Mouse (Mus musculus) intestine, embryonic 15.5 days (tissue): ENCODE data around the gene 1700125H20Rik. TPM values are rescaled to one million over a fixed set of nuclear protein-coding genes. Genes with fewer than 3 reads are reported as not detected.
"Not testable (repeated sequence)": the region's sequence is repeated elsewhere in the genome, so short reads cannot be mapped to it uniquely, and the experiment has no call there.

Source experiments
- ATAC-seq: fragments of 200-750 bp; cut with Nextera tagmentation; 2 replicates; pipeline ENCODE4 v1.8.0; 2017; ENCODE audit warnings: moderate TSS enrichment, moderate library complexity
- H3K27ac ChIP-seq: fragments of 300-500 bp; sonication (generic); 2 replicates; pipeline ENCODE4 v1.5.1; 2015; ENCODE audit warnings: mild to moderate bottlenecking, inconsistent platforms
- H3K27me3 ChIP-seq: fragments of 300-500 bp; sonication (generic); replicated peaks from 2 replicates; pipeline ENCODE4 v1.6.1; 2015; ENCODE audit warnings: inconsistent platforms
- H3K36me3 ChIP-seq: fragments of 300-500 bp; sonication (generic); 2 replicates; pipeline ENCODE4 v1.6.1; 2015; ENCODE audit warnings: inconsistent platforms
- H3K4me1 ChIP-seq: fragments of 300-500 bp; sonication (generic); replicated peaks from 2 replicates; pipeline ENCODE4 v1.6.1; 2015; ENCODE audit warnings: inconsistent platforms
- H3K4me2 ChIP-seq: fragments of 300-500 bp; sonication (generic); replicated peaks from 2 replicates; pipeline ENCODE4 v1.6.1; 2015; ENCODE audit warnings: mild to moderate bottlenecking, inconsistent platforms
- H3K4me3 ChIP-seq: fragments of 300-500 bp; sonication (generic); replicated peaks from 2 replicates; pipeline ENCODE4 v1.5.1; 2015; ENCODE audit warnings: inconsistent platforms
- H3K9ac ChIP-seq: fragments of 300-500 bp; sonication (generic); 2 replicates; pipeline ENCODE4 v1.6.1; 2015; ENCODE audit warnings: inconsistent platforms
- H3K9me3 ChIP-seq: fragments of 300-500 bp; sonication (generic); 2 replicates; pipeline ENCODE4 v1.6.1; 2016; ENCODE audit warnings: inconsistent platforms
- WGBS: fragments of 180-500 bp; shearing (Covaris S2); methylation state at CpG from one replicate; pipeline ENCODE4 v1.1.7; 2015; 5-methylcytosine and 5-hydroxymethylcytosine counted together
- polyA plus RNA-seq: library from polyadenylated mRNA; unstranded; fragments of >200 nt; fragmentation: Nextera tagmentation; extraction: Ambion mirVana; gene quantifications from 2 replicates; pipeline ENCODE4 v1.2.1, GENCODE M21; 2015

The 1700125H20Rik gene
- polyA plus RNA-seq, 1 experiment from 2014 or later: not detected

DNA sequence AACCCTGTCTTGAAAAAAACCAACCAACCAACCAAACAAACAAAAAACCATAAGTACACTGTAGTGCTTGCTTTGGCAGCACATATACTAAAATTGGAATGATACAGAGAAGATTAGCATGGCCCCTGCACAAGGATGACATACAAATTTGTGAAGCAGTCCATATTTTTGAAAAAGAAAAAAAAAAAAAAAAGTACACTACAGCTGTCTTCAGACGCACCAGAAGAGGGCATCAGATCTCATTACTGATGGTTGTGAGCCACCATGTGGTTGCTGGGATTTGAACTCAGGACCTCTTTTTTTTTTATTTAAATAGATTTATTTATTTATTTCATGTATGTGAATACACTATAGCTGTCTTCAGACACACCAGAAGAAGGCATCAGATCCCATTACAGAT is 7.2 kb upstream of the 1700125H20Rik start:
- not testable (repeated sequence) for H3K4me2 ChIP-seq, H3K4me3 ChIP-seq, ATAC-seq, H3K36me3 ChIP-seq, H3K9me3 ChIP-seq, H3K27ac ChIP-seq, H3K4me1 ChIP-seq, H3K27me3 ChIP-seq, H3K9ac ChIP-seq
- WGBS: 90% methylated on average over 1 of the region's 1 CpGs

- Histone ChIP-seq H3K27me3 (no peaks in the 10 kb centered on the region), H3K9me3 (no peaks in the 10 kb centered on the region), H3K4me1 (no peaks in the 10 kb centered on the region)
These were observed 5.8 kb upstream of the 1700125H20Rik start for GRCm38 (mm10) chr11:85164371-85164770.

GRCm38 (mm10) chr11:85167503-85167902 is 2.7 kb upstream of the 1700125H20Rik start:
- no peak overlapping the region for H3K27ac ChIP-seq
- 0 out of 2 replicates have a peak, but pooled peaks cover 6% of the 10 kb centered on the region for H3K4me1 ChIP-seq

More at GRCm38 (mm10) chr11:85164371-85164770, 5.8 kb upstream of the 1700125H20Rik start:
- Histone ChIP-seq H3K4me3 (no peak overlapping the region), H3K36me3 (no peaks in the 10 kb centered on the region), H3K9ac (no peak overlapping the region), H3K27ac (no peak overlapping the region), H3K4me2 (no peak overlapping the region)
- no peak for ATAC-seq

DNA sequence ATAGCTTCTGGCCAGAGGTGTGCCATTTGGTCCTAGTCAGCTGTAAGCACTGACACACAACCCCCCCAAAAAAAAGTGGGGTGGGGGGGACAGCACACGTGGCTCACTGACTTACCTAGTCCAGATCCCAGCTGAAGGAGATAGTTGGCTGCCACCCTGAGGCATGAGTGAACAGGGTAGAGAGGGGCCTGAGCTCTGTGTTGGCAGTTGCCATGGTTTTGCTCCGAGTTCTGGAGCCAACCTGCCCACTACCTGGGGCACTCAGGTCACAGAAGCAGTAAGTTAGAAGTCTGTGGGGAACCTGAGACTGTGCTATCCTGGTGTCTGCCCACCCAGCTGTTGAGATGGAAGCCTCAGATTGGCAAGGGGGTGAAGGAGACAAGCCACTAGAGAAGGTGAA is 629 bp downstream of the 1700125H20Rik start:
- Histone ChIP-seq H3K27ac (no peak overlapping the region), H3K27me3 (no peaks in the 10 kb centered on the region), H3K4me1 (0 out of 2 replicates have a peak, but pooled peaks cover 6% of the 10 kb centered on the region), H3K4me2 (peak overlapping the region; percentile 69), H3K4me3 (no peak overlapping the region), H3K9me3 (no peaks in the 10 kb centered on the region), H3K9ac (no peak overlapping the region), H3K36me3 (no peaks in the 10 kb centered on the region)
- ATAC-seq: peak; percentile 25; the same call in 1 of the 2 replicates
- 37% methylated on average over 2 of the region's 2 CpGs for WGBS

More at GRCm38 (mm10) chr11:85167503-85167902, 2.7 kb upstream of the 1700125H20Rik start:
- Histone ChIP-seq H3K9ac (no peak overlapping the region), H3K4me3 (no peak overlapping the region), H3K27me3 (no peaks in the 10 kb centered on the region), H3K4me2 (no peak overlapping the region), H3K36me3 (no peaks in the 10 kb centered on the region), H3K9me3 (no peaks in the 10 kb centered on the region)
- no peak for ATAC-seq
- 76% methylated on average over 1 of the region's 1 CpGs for WGBS

GRCm38 (mm10) chr11:85175941-85176340 is 5.7 kb downstream of the 1700125H20Rik start:
- no peak for ATAC-seq

DNA sequence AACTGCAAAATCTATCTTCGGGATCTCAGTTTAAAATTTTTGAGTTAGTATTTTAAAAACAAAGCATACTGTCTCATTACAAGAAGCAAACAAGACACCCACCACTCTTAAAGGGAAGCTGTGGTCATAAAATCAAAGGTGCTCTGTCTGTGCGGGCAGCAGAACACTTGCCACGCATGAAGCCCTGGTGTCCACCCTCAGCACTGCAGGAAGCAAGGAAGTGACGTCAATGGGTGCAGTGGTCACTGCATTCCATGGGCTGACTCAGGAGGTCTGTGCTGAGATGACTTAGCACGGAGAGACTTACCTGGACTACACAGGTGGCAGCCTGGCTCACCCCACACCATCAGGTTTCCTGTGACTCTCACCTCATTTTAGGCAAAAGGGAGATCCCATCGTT is 7.6 kb downstream of the 1700125H20Rik start:
- no peak overlapping the region for H3K27ac ChIP-seq
- WGBS: 80% methylated on average over 6 of the region's 6 CpGs
- no peaks in the 10 kb centered on the region for H3K9me3 ChIP-seq
- no peaks in the 10 kb centered on the region for H3K36me3 ChIP-seq
- no peak overlapping the region for H3K4me2 ChIP-seq
- H3K4me3 ChIP-seq: no peak overlapping the region
- H3K9ac ChIP-seq: no peak overlapping the region
- no peaks in the 10 kb centered on the region for H3K4me1 ChIP-seq
- no peak for ATAC-seq
- no peaks in the 10 kb centered on the region for H3K27me3 ChIP-seq

More at GRCm38 (mm10) chr11:85175941-85176340, 5.7 kb downstream of the 1700125H20Rik start:
- H3K27me3 ChIP-seq: no peaks in the 10 kb centered on the region
- no peak overlapping the region for H3K9ac ChIP-seq
- no peaks in the 10 kb centered on the region for H3K36me3 ChIP-seq
- no peak overlapping the region for H3K27ac ChIP-seq
- no peak overlapping the region for H3K4me2 ChIP-seq
- no peak overlapping the region for H3K4me3 ChIP-seq
- no peaks in the 10 kb centered on the region for H3K4me1 ChIP-seq
- H3K9me3 ChIP-seq: no peaks in the 10 kb centered on the region
- 73% methylated on average over 3 of the region's 3 CpGs for WGBS

GRCm38 (mm10) chr11:85178413-85178812 is 8.2 kb downstream of the 1700125H20Rik start:
- H3K27ac ChIP-seq: no peak overlapping the region
- ATAC-seq: no peak
- no peak overlapping the region for H3K4me2 ChIP-seq
- no peaks in the 10 kb centered on the region for H3K36me3 ChIP-seq
- no peak overlapping the region for H3K9ac ChIP-seq
- WGBS: 82% methylated on average over 4 of the region's 4 CpGs
- H3K4me3 ChIP-seq: no peak overlapping the region
- no peaks in the 10 kb centered on the region for H3K27me3 ChIP-seq
- peaks cover 3% of the 10 kb centered on the region; the same call in 1 of the 2 replicates for H3K4me1 ChIP-seq
- no peaks in the 10 kb centered on the region for H3K9me3 ChIP-seq

DNA sequence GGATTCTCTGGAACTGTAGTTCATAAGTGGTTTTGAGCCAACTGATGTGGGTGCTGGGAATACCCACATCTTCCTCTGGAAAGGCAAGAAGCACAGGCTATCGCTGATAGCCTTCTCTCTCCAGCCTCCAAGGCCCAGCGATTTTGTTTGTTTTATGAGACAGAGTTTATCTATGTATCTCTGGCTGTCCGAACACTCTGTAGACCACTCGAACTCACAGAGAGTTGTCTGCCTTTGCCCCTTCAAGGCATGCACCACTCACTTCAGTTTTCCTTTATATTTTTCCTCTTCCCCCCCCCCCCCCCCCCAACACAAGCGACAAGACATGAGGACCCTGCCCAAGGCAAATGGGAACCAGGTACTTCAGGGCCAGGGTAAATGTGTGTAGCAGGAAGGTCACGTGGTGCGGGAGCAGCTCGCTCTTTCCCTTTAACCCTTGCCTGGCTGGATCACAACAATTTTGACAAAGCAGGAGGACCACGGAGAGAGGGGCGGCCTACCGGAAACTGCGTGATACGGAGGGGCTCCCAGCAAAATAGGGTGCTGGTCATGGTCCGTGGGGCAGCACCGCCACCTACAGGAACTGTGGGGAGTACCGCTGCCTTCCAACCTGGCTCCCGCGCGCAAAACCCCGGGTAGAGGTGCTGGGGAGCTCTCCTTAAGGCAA is 12.5 kb downstream of the 1700125H20Rik start:
- H3K9ac ChIP-seq: peak overlapping the region; percentile 45
- whole genome bisulfite sequencing: 3% methylated on average over 20 of the region's 20 CpGs
- no peak overlapping the region for H3K27ac ChIP-seq

DNA sequence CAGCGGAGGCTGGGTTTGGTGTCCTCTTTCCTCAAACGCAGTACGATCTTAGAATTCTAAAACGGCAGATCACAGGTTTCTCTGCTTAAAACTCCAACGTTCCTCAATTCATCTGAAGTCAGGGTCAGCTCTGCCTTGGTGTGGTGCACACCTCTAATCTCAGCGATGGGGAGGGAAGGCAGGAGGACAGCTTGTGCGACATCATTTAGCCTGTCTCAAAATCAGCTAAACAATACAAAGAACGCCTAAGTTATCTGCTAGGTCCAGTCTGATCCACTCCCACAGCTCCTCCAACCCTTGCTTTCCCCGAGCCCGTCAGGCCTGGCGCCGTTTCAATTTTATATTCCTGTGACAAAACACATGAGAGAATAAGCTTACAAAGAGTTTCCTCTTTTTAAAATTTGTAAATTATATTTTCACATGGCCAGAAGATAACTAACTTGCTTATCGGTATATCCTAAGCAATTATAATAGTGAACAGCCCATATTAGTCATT is 13.1 kb downstream of the 1700125H20Rik start:
- H3K4me1 ChIP-seq: peaks cover 3% of the 10 kb centered on the region; the same call in 1 of the 2 replicates
- peak overlapping the region; percentile 45 for H3K9ac ChIP-seq
- no peaks in the 10 kb centered on the region for H3K27me3 ChIP-seq
- ATAC-seq: 0 out of 2 replicates have a peak, but pooled peaks have one; percentile 14
- H3K4me3 ChIP-seq: peak overlapping the region; percentile 45
- H3K9me3 ChIP-seq: no peaks in the 10 kb centered on the region
- no peak overlapping the region for H3K27ac ChIP-seq
- 19% methylated on average over 13 of the region's 13 CpGs for WGBS
- no peaks in the 10 kb centered on the region for H3K36me3 ChIP-seq
- peak overlapping the region; percentile 79 for H3K4me2 ChIP-seq

More for the DNA sequence above, 12.5 kb downstream of the 1700125H20Rik start:
- Histone ChIP-seq H3K4me1 (peaks cover 3% of the 10 kb centered on the region; the same call in 1 of the 2 replicates), H3K27me3 (no peaks in the 10 kb centered on the region), H3K4me2 (peak overlapping the region; percentile 79), H3K36me3 (no peaks in the 10 kb centered on the region), H3K9me3 (no peaks in the 10 kb centered on the region), H3K4me3 (peak overlapping the region; percentile 45)
- ATAC-seq: peak; percentile 89

DNA sequence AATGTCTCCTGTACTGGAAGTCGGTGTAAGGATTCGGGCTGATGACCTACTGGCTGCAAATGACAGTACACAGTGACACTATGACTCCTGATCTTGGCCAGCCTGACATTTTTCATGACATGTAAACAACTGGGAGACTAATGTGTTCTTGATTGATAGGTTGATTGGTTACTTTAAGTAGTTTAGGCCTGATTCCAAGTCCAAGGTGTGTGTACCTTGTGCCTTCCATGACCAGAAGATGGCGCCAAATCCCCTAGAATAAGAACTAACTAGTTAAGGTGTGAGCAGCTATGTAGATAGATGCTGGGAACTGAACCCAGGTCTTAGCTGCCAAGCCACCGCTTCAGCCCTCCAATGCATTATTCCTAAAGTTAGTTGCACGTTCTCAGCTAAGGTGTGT is 13.9 kb downstream of the 1700125H20Rik start:
- no peak for ATAC-seq
- H3K9me3 ChIP-seq: no peaks in the 10 kb centered on the region
- peaks cover 3% of the 10 kb centered on the region; the same call in 1 of the 2 replicates for H3K4me1 ChIP-seq
- no peaks in the 10 kb centered on the region for H3K36me3 ChIP-seq
- H3K27ac ChIP-seq: no peak overlapping the region
- H3K4me3 ChIP-seq: no peak overlapping the region
- H3K27me3 ChIP-seq: no peaks in the 10 kb centered on the region
- WGBS: 67% methylated on average over 5 of the region's 5 CpGs
- no peak overlapping the region for H3K9ac ChIP-seq
- no peak overlapping the region for H3K4me2 ChIP-seq

- Histone ChIP-seq H3K4me3 (no peak overlapping the region), H3K4me1 (peaks cover 3% of the 10 kb centered on the region; the same call in 1 of the 2 replicates), H3K4me2 (no peak overlapping the region), H3K9ac (no peak overlapping the region), H3K27ac (no peak overlapping the region), H3K9me3 (no peaks in the 10 kb centered on the region), H3K36me3 (no peaks in the 10 kb centered on the region), H3K27me3 (no peaks in the 10 kb centered on the region)
- ATAC-seq: no peak
- WGBS: 87% methylated on average over 6 of the region's 6 CpGs
These were observed 14.6 kb downstream of the 1700125H20Rik start for GRCm38 (mm10) chr11:85184839-85185238.

- Histone ChIP-seq H3K9me3 (no peaks in the 10 kb centered on the region), H3K27ac (no peak overlapping the region), H3K9ac (no peak overlapping the region), H3K4me2 (no peak overlapping the region), H3K4me1 (no peaks in the 10 kb centered on the region), H3K36me3 (peaks cover 15% of the 10 kb centered on the region), H3K27me3 (no peaks in the 10 kb centered on the region), H3K4me3 (no peak overlapping the region)
- WGBS: 93% methylated on average over 4 of the region's 4 CpGs
- no peak for ATAC-seq
These were observed 18.9 kb downstream of the 1700125H20Rik start for GRCm38 (mm10) chr11:85189110-85189509.

DNA sequence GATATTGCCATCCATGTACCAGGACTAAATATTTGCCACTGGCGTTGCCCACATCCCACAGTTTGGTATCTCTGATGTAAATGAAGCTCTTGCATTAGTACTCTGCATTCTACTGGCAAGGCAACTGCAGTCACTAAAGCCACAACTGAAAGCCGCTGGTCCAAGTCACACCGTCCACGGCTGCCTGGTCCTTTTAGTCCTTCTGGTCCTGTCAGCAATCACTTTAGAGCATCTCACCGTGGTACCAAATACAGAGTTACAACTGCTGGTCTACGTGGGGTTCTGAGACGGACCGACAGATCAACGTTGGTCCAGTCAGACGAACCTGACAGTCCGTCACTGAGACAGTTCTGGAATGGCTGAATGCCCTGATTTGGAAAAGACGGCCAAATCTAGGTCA is 20.5 kb downstream of the 1700125H20Rik start:
- no peaks in the 10 kb centered on the region for H3K9me3 ChIP-seq
- no peaks in the 10 kb centered on the region for H3K4me1 ChIP-seq
- 93% methylated on average over 12 of the region's 12 CpGs for WGBS
- H3K27me3 ChIP-seq: no peaks in the 10 kb centered on the region
- H3K36me3 ChIP-seq: peaks cover 29% of the 10 kb centered on the region
- no peak overlapping the region for H3K27ac ChIP-seq
- ATAC-seq: no peak
- no peak overlapping the region for H3K4me3 ChIP-seq
- no peak overlapping the region for H3K9ac ChIP-seq
- no peak overlapping the region for H3K4me2 ChIP-seq
